Mouse (Mus musculus) cerebellum, adult 2 months (tissue): Measurements from ENCODE around the gene Metrn. TPM values are rescaled to one million over a fixed set of nuclear protein-coding genes. Genes with fewer than 3 reads are reported as not detected.

Source experiments
- DNase-seq, 2 experiments: peaks; one replicate each; pipeline ENCODE4 v3.0.0; 2021
- H3K27ac ChIP-seq: fragments of 200-500 bp; 2 replicates; pipeline ENCODE4 v1.5.1; 2012; ENCODE audit warnings: low read length, control low read depth, inconsistent platforms; ENCODE audit not compliant: insufficient read depth
- H3K27me3 ChIP-seq: fragments of 200-500 bp; 2 replicates; pipeline ENCODE4 v1.6.1; 2012; ENCODE audit warnings: inconsistent platforms, mild to moderate bottlenecking, low read length, moderate library complexity; ENCODE audit not compliant: control insufficient read depth, insufficient read depth
- H3K4me1 ChIP-seq: fragments of 200-500 bp; 2 replicates; pipeline ENCODE4 v1.6.1; 2011; ENCODE audit warnings: low read length; ENCODE audit not compliant: control insufficient read depth, insufficient read depth
- H3K4me3 ChIP-seq: fragments of 200-500 bp; replicated peaks from 2 replicates; pipeline ENCODE3; 2011; ENCODE audit warnings: mild to moderate bottlenecking, low read depth, low read length, control low read depth; ENCODE audit not compliant: insufficient read depth
- CTCF ChIP-seq: fragments of 200-500 bp; IDR thresholded peaks from 2 replicates; pipeline ENCODE4 v1.5.1; 2011; ENCODE audit warnings: low read depth, mild to moderate bottlenecking, control low read depth, low read length, moderate library complexity, borderline replicate concordance; ENCODE audit not compliant: insufficient read depth
- POLR2A ChIP-seq: fragments of 200-500 bp; IDR thresholded peaks from 2 replicates; pipeline ENCODE4 v1.6.1; 2011; ENCODE audit warnings: low read length, control low read depth, borderline replicate concordance; ENCODE audit not compliant: insufficient read depth
- WGBS: fragments of 180-500 bp; shearing (Covaris S2); methylation state at CpG from one replicate; pipeline ENCODE4 v1.1.7; 2018; 5-methylcytosine and 5-hydroxymethylcytosine counted together
- polyA plus RNA-seq: library from polyadenylated mRNA; depleted of rRNA; stranded (reverse); fragments of >200 nt; gene quantifications from 2 replicates; pipeline ENCODE4 v1.2.3, GENCODE M21; 2012

The Metrn gene
- polyA plus RNA-seq, 1 experiment = 534 TPM

GRCm38 (mm10) chr17:25761561-25761970 is 35.4 kb downstream of the Metrn start:
- no peak for TF ChIP-seq POLR2A
- TF ChIP-seq CTCF = no peak
- Histone ChIP-seq H3K27me3 (no peaks in the 10 kb centered on the region), H3K27ac (no peak overlapping the region), H3K4me3 (no peak overlapping the region), H3K4me1 (no peaks in the 10 kb centered on the region)
- peak in 1 of 2 experiments; percentile 26 for DNase-seq
- 7% methylated on average over 4 of the region's 4 CpGs for WGBS

GRCm38 (mm10) chr17:25760148-25760547 is 36.8 kb downstream of the Metrn start:
- no peak for DNase-seq
- H3K4me3 ChIP-seq = no peak overlapping the region
- no peak for TF ChIP-seq CTCF
- no peak for TF ChIP-seq POLR2A
- no peak overlapping the region for H3K27ac ChIP-seq
- H3K4me1 ChIP-seq = no peaks in the 10 kb centered on the region
- H3K27me3 ChIP-seq = no peaks in the 10 kb centered on the region
- 78% methylated on average over 8 of the region's 8 CpGs for WGBS

- Histone ChIP-seq H3K27me3 (no peaks in the 10 kb centered on the region), H3K27ac (no peak overlapping the region), H3K4me3 (no peak overlapping the region), H3K4me1 (no peaks in the 10 kb centered on the region)
- no peak for DNase-seq
- WGBS = 69% methylated on average over 3 of the region's 3 CpGs
- TF ChIP-seq CTCF = no peak
- no peak for TF ChIP-seq POLR2A
Measured at GRCm38 (mm10) chr17:25757691-25758090, 39.2 kb downstream of the Metrn start.

- DNase-seq = no peak
- TF ChIP-seq POLR2A (no peak), CTCF (no peak)
- Histone ChIP-seq H3K4me3 (no peak overlapping the region), H3K4me1 (no peaks in the 10 kb centered on the region), H3K27ac (no peak overlapping the region), H3K27me3 (no peaks in the 10 kb centered on the region)
- WGBS = 66% methylated on average over 9 of the region's 9 CpGs
Measured at GRCm38 (mm10) chr17:25756378-25757242, 40.3 kb downstream of the Metrn start.

- no peak overlapping the region for H3K4me3 ChIP-seq
- TF ChIP-seq POLR2A (no peak), CTCF (no peak)
- H3K27ac ChIP-seq = no peak overlapping the region
- DNase-seq = no peak
- H3K4me1 ChIP-seq = no peaks in the 10 kb centered on the region
- no peaks in the 10 kb centered on the region for H3K27me3 ChIP-seq
- WGBS = 58% methylated on average over 4 of the region's 4 CpGs
Measured at GRCm38 (mm10) chr17:25755627-25756377, 41.1 kb downstream of the Metrn start.

- WGBS = 74% methylated on average over 4 of the region's 4 CpGs
- no peak for DNase-seq
- TF ChIP-seq POLR2A (no peak), CTCF (no peak)
- Histone ChIP-seq H3K4me1 (no peaks in the 10 kb centered on the region), H3K4me3 (no peak overlapping the region), H3K27ac (no peak overlapping the region), H3K27me3 (no peaks in the 10 kb centered on the region)
Measured at GRCm38 (mm10) chr17:25755086-25755485, 41.9 kb downstream of the Metrn start.

- WGBS = 74% methylated on average over 9 of the region's 9 CpGs
- no peaks in the 10 kb centered on the region for H3K4me1 ChIP-seq
- no peak for DNase-seq
- no peak within 1 kb of the TSS for H3K4me3 ChIP-seq
- no peak within 1 kb of the TSS for H3K27ac ChIP-seq
- H3K27me3 ChIP-seq = no peaks in the 10 kb centered on the region
- TF ChIP-seq CTCF = no peak
- TF ChIP-seq POLR2A = no peak
Measured at GRCm38 (mm10) chr17:25754241-25754640, 42.7 kb downstream of the Metrn start, which contains the start of gene Msln. Gene Msln, minus strand, starts transcription at chr17:25754378.
